Mouse (Mus musculus): Measurements from ENCODE around the gene Ccr10. TPM values are rescaled to one million over a fixed set of nuclear protein-coding genes. Genes with fewer than 3 reads are reported as not detected.

The Ccr10 gene
- polyA plus RNA-seq, 1 experiment = 0.02 TPM

GRCm38 (mm10) chr11:101181961-101182360, 6.7 kb upstream of the Ccr10 start:
- Histone ChIP-seq H3K4me3 (replicated peaks) (no peak overlapping the region), H3K4me1 (ENCODE audit: control insufficient read depth) (peaks cover 4% of the 10 kb centered on the region), H3K36me3 (ENCODE audit: control insufficient read depth) (peaks cover 6% of the 10 kb centered on the region), H3K27me3 (ENCODE audit: control insufficient read depth) (peaks cover 67% of the 10 kb centered on the region), H3K9me3 (ENCODE audit: control insufficient read depth, low read length) (peaks cover 5% of the 10 kb centered on the region; the same call in 1 of the 2 replicates)
- TF ChIP-seq TAL1 (IDR thresholded peaks at IDR 0.05; ENCODE audit: low read length) (no peak), GATA1 (IDR thresholded peaks at IDR 0.05; ENCODE audit: low read length) (no peak)

- peaks cover 3% of the 10 kb centered on the region; the same call in 1 of the 2 replicates for H3K9me3 ChIP-seq (ENCODE audit: control insufficient read depth, low read length)
- no peaks in the 10 kb centered on the region for H3K36me3 ChIP-seq (ENCODE audit: control insufficient read depth)
- H3K4me1 ChIP-seq (ENCODE audit: control insufficient read depth) = peaks cover 4% of the 10 kb centered on the region
- peaks cover 76% of the 10 kb centered on the region for H3K27me3 ChIP-seq (ENCODE audit: control insufficient read depth)
- no peak overlapping the region for H3K4me3 ChIP-seq (replicated peaks)
- TF ChIP-seq GATA1 (IDR thresholded peaks at IDR 0.05; ENCODE audit: low read length) = no peak
- no peak for TF ChIP-seq TAL1 (IDR thresholded peaks at IDR 0.05; ENCODE audit: low read length)
These were observed 5.8 kb upstream of the Ccr10 start for GRCm38 (mm10) chr11:101180846-101181740.

GRCm38 (mm10) chr11:101180261-101180660, 5.0 kb upstream of the Ccr10 start:
- Histone ChIP-seq H3K27me3 (ENCODE audit: control insufficient read depth) (peaks cover 84% of the 10 kb centered on the region), H3K36me3 (ENCODE audit: control insufficient read depth) (no peaks in the 10 kb centered on the region), H3K4me1 (ENCODE audit: control insufficient read depth) (peaks cover 3% of the 10 kb centered on the region), H3K9me3 (ENCODE audit: control insufficient read depth, low read length) (peaks cover 4% of the 10 kb centered on the region; the same call in 1 of the 2 replicates), H3K4me3 (replicated peaks) (no peak overlapping the region)
- TF ChIP-seq TAL1 (IDR thresholded peaks at IDR 0.05; ENCODE audit: low read length) = no peak
- no peak for TF ChIP-seq GATA1 (IDR thresholded peaks at IDR 0.05; ENCODE audit: low read length)

- Histone ChIP-seq H3K27me3 (ENCODE audit: control insufficient read depth) (peaks cover 88% of the 10 kb centered on the region), H3K9me3 (ENCODE audit: control insufficient read depth, low read length) (peaks cover 4% of the 10 kb centered on the region; the same call in 1 of the 2 replicates), H3K4me3 (replicated peaks) (no peak overlapping the region), H3K4me1 (ENCODE audit: control insufficient read depth) (peaks cover 3% of the 10 kb centered on the region), H3K36me3 (ENCODE audit: control insufficient read depth) (no peaks in the 10 kb centered on the region)
- TF ChIP-seq GATA1 (IDR thresholded peaks at IDR 0.05; ENCODE audit: low read length) (no peak), TAL1 (IDR thresholded peaks at IDR 0.05; ENCODE audit: low read length) (no peak)
These were observed 4.1 kb upstream of the Ccr10 start for GRCm38 (mm10) chr11:101179306-101179705.

- H3K4me1 ChIP-seq (ENCODE audit: control insufficient read depth) = peaks cover 13% of the 10 kb centered on the region
- peaks cover 91% of the 10 kb centered on the region for H3K27me3 ChIP-seq (ENCODE audit: control insufficient read depth)
- no peak for TF ChIP-seq GATA1 (IDR thresholded peaks at IDR 0.05; ENCODE audit: low read length)
- no peak overlapping the region for H3K4me3 ChIP-seq (replicated peaks)
- no peaks in the 10 kb centered on the region for H3K36me3 ChIP-seq (ENCODE audit: control insufficient read depth)
- peaks cover 10% of the 10 kb centered on the region; the same call in 1 of the 2 replicates for H3K9me3 ChIP-seq (ENCODE audit: control insufficient read depth, low read length)
These were observed 3.1 kb upstream of the Ccr10 start for GRCm38 (mm10) chr11:101178061-101179058.

- Histone ChIP-seq H3K36me3 (ENCODE audit: control insufficient read depth) (no peaks in the 10 kb centered on the region), H3K27me3 (ENCODE audit: control insufficient read depth) (peaks cover 91% of the 10 kb centered on the region), H3K4me3 (replicated peaks) (no peak overlapping the region), H3K4me1 (ENCODE audit: control insufficient read depth) (peaks cover 19% of the 10 kb centered on the region), H3K9me3 (ENCODE audit: control insufficient read depth, low read length) (peaks cover 14% of the 10 kb centered on the region; the same call in 1 of the 2 replicates)
- TF ChIP-seq GATA1 (IDR thresholded peaks at IDR 0.05; ENCODE audit: low read length) = no peak
- TF ChIP-seq TAL1 (IDR thresholded peaks at IDR 0.05; ENCODE audit: low read length) = no peak
These were observed 1.9 kb upstream of the Ccr10 start for GRCm38 (mm10) chr11:101176933-101177773.

- H3K4me1 ChIP-seq (ENCODE audit: control insufficient read depth) = peaks cover 27% of the 10 kb centered on the region
- H3K4me3 ChIP-seq (replicated peaks) = no peak overlapping the region
- H3K9me3 ChIP-seq (ENCODE audit: control insufficient read depth, low read length) = peaks cover 16% of the 10 kb centered on the region; the same call in 1 of the 2 replicates
These were observed 961 bp upstream of the Ccr10 start for GRCm38 (mm10) chr11:101176117-101176691.

GRCm38 (mm10) chr11:101175636-101176116, 433 bp upstream of the Ccr10 start:
- Histone ChIP-seq H3K36me3 (ENCODE audit: control insufficient read depth) (no peaks in the 10 kb centered on the region), H3K4me3 (replicated peaks) (no peak overlapping the region), H3K27me3 (ENCODE audit: control insufficient read depth) (peaks cover 97% of the 10 kb centered on the region), H3K4me1 (ENCODE audit: control insufficient read depth) (peaks cover 30% of the 10 kb centered on the region), H3K9me3 (ENCODE audit: control insufficient read depth, low read length) (peaks cover 16% of the 10 kb centered on the region; the same call in 1 of the 2 replicates)
- TF ChIP-seq TAL1 (IDR thresholded peaks at IDR 0.05; ENCODE audit: low read length) (no peak), GATA1 (IDR thresholded peaks at IDR 0.05; ENCODE audit: low read length) (no peak)

More at GRCm38 (mm10) chr11:101176117-101176691, 961 bp upstream of the Ccr10 start:
- Histone ChIP-seq H3K27me3 (ENCODE audit: control insufficient read depth) (peaks cover 93% of the 10 kb centered on the region), H3K36me3 (ENCODE audit: control insufficient read depth) (no peaks in the 10 kb centered on the region)
- TF ChIP-seq TAL1 (IDR thresholded peaks at IDR 0.05; ENCODE audit: low read length) = no peak
- no peak for TF ChIP-seq GATA1 (IDR thresholded peaks at IDR 0.05; ENCODE audit: low read length)

All from erythroblast, embryonic 14.5 days (primary cell).